Mouse (Mus musculus) forebrain, embryonic 15.5 days (tissue): ENCODE measurements around the gene Gm21394. TPM values are rescaled to one million over a fixed set of nuclear protein-coding genes. Genes with fewer than 3 reads are reported as not detected.
"Not testable (repeated sequence)": the region's sequence is repeated elsewhere in the genome, so short reads cannot be mapped to it uniquely, and the experiment has no call there.

ENCODE experiments used
- ATAC-seq: fragments of 200-750 bp; cut with Nextera tagmentation; replicated peaks from 2 replicates; pipeline ENCODE4 v1.8.0; 2017; ENCODE audit warnings: mild to moderate bottlenecking, moderate TSS enrichment, moderate library complexity
- H3K27ac ChIP-seq: fragments of 300-500 bp; sonication (generic); replicated peaks from 2 replicates; pipeline ENCODE4 v1.5.1; 2015; ENCODE audit warnings: mild to moderate bottlenecking, inconsistent platforms
- H3K27me3 ChIP-seq: fragments of 300-500 bp; sonication (generic); 2 replicates; pipeline ENCODE4 v1.6.1; 2015; ENCODE audit warnings: inconsistent platforms
- H3K36me3 ChIP-seq: fragments of 300-500 bp; sonication (generic); 2 replicates; pipeline ENCODE4 v1.6.1; 2015; ENCODE audit warnings: mild to moderate bottlenecking, inconsistent platforms
- H3K4me1 ChIP-seq: fragments of 300-500 bp; sonication (generic); 2 replicates; pipeline ENCODE4 v1.6.1; 2015; ENCODE audit warnings: inconsistent platforms
- H3K4me2 ChIP-seq: fragments of 300-500 bp; sonication (generic); replicated peaks from 2 replicates; pipeline ENCODE4 v1.6.1; 2015; ENCODE audit warnings: mild to moderate bottlenecking, inconsistent platforms
- H3K4me3 ChIP-seq: fragments of 300-500 bp; sonication (generic); 2 replicates; pipeline ENCODE4 v1.5.1; 2015; ENCODE audit warnings: mild to moderate bottlenecking, inconsistent platforms
- H3K9ac ChIP-seq: fragments of 300-500 bp; sonication (generic); replicated peaks from 2 replicates; pipeline ENCODE4 v1.6.1; 2015; ENCODE audit warnings: mild to moderate bottlenecking, inconsistent platforms
- H3K9me3 ChIP-seq: fragments of 300-500 bp; sonication (generic); 2 replicates; pipeline ENCODE4 v1.6.1; 2016; ENCODE audit warnings: inconsistent platforms
- WGBS: fragments of 180-500 bp; shearing (Covaris S2); methylation state at CpG from one replicate; pipeline ENCODE4 v1.1.7; 2015; ENCODE audit warnings: mixed read lengths; 5-methylcytosine and 5-hydroxymethylcytosine counted together
- polyA plus RNA-seq: library from polyadenylated mRNA; unstranded; fragments of >200 nt; fragmentation: Nextera tagmentation; extraction: Ambion mirVana; gene quantifications from 2 replicates; pipeline ENCODE4 v1.2.1, GENCODE M21; 2015

Gene Gm21394
- polyA plus RNA-seq: not detected in 2 replicates

- H3K27me3 ChIP-seq, H3K27ac ChIP-seq, H3K9ac ChIP-seq, H3K9me3 ChIP-seq, H3K4me2 ChIP-seq, H3K4me3 ChIP-seq, H3K4me1 ChIP-seq, H3K36me3 ChIP-seq, ATAC-seq: not testable (repeated sequence)
- no CpG with 5 or more reads among the region's 4 CpGs for WGBS
Observed at GRCm38 (mm10) chrY:84564807-84565206, at the start of gene Gm21394. Gene Gm21394, minus strand, starts transcription at chrY:84564907.

Other genes with a start within 250 kb of the Gm21394 start
- gene Gm21409, start 181.8 kb upstream of the Gm21394 start, polyA plus RNA-seq: not detected in 2 replicates